12 mouse cellular contexts compared by ENCODE assay signal in the genomic region with DNA sequence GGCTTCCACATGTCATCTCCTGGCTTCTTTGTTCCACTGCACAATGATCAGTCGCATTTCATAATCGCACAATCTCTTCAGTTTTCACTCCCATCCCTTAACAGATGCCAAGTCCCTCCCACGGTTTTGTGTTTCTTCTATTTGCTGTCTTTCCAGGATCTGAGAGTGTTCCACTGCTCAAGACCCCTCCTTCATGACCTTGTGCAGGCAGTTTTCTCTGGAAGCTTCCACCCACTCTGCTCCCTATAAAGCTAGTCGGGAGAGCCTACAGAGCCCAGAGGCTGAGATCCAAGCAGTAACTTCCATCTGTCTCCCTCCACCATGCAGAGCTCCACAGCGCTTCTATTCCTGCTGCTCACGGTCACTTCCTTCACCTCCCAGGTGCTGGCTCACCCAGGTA. TPM values are rescaled to one million over a fixed set of nuclear protein-coding genes. Genes with fewer than 3 reads are reported as not detected.
DNase-seq lines count a peak whose midpoint lies in the region; ATAC-seq lines count a peak whose summit lies in the region.
"Had no signal": no experiment of that assay in that cellular context is flagged by ENCODE, and none has a peak within 500 bp of the region (broad histone marks: within the 10 kb centered on the region; RNA-seq: fewer than 3 reads in every experiment).

A gene (plus strand): TSS at position 178 of the 400 bp plus-strand sequence.

- DNase-seq in layer of hippocampus, postnatal 36 days: peak; percentile 8 to 18
- DNase-seq in layer of hippocampus, adult 9-10 months (ENCODE audit: low spot score): no peak
- DNase-seq in frontal cortex, postnatal 36 days (ENCODE audit: low spot score in 2 of 2): peak; percentile 15 to 49
- DNase-seq in gastrocnemius, postnatal 25 days: peak; percentile 36
- DNase-seq in right cerebral cortex, postnatal 14 days: peak; percentile 6
- DNase-seq in liver, embryonic 11.5 days (ENCODE audit: low spot score): no peak
- DNase-seq: kidney, postnatal 14 days had no signal

- H3K4me3 ChIP-seq in liver, embryonic 11.5 days (ENCODE audit: low read depth, low read length): no peak within 1 kb of the TSS
- H3K4me3 ChIP-seq: erythroblast, embryonic 14.5 days; hindbrain, embryonic 10.5 days; midbrain, embryonic 15.5 days; neural tube, embryonic 15.5 days had no signal

- ATAC-seq in megakaryocyte progenitor cell, adult 5-6 weeks (replicated peaks; ENCODE audit: poor library complexity): no peak
- no peak for ATAC-seq in liver, embryonic 11.5 days (replicated peaks; ENCODE audit: low FRiP score)
- ATAC-seq: midbrain, embryonic 15.5 days had no signal

- no peaks in the 10 kb centered on the region for H3K9me3 ChIP-seq in liver, embryonic 11.5 days (ENCODE audit: control insufficient read depth, low read length)
- H3K9me3 ChIP-seq: hindbrain, embryonic 10.5 days; midbrain, embryonic 15.5 days; neural tube, embryonic 15.5 days had no signal

- no peaks in the 10 kb centered on the region for H3K4me1 ChIP-seq in liver, embryonic 11.5 days (replicated peaks; ENCODE audit: control insufficient read depth, insufficient read depth, low read length)
- H3K4me1 ChIP-seq: hindbrain, embryonic 10.5 days; midbrain, embryonic 15.5 days; neural tube, embryonic 15.5 days had no signal

- H3K27ac ChIP-seq in liver, embryonic 11.5 days (ENCODE audit: low read depth, low read length): no peak within 1 kb of the TSS
- H3K27ac ChIP-seq: hindbrain, embryonic 10.5 days; midbrain, embryonic 15.5 days; neural tube, embryonic 15.5 days had no signal

- H3K36me3 ChIP-seq in liver, embryonic 11.5 days (ENCODE audit: control insufficient read depth, insufficient read depth, low read length): no peaks in the 10 kb centered on the region
- H3K36me3 ChIP-seq: hindbrain, embryonic 10.5 days; midbrain, embryonic 15.5 days; neural tube, embryonic 15.5 days had no signal

- no peaks in the 10 kb centered on the region for H3K27me3 ChIP-seq in liver, embryonic 11.5 days (replicated peaks; ENCODE audit: control insufficient read depth, insufficient read depth, low read length)
- H3K27me3 ChIP-seq: midbrain, embryonic 15.5 days; neural tube, embryonic 15.5 days had no signal

- WGBS in liver, embryonic 11.5 days: 74% methylated on average over 6 of the region's 6 CpGs

- H3K4me2 ChIP-seq in liver, embryonic 11.5 days: no peak within 1 kb of the TSS
- H3K4me2 ChIP-seq: midbrain, embryonic 15.5 days; neural tube, embryonic 15.5 days had no signal

- H3K9ac ChIP-seq in liver, embryonic 11.5 days (ENCODE audit: low read depth, low read length): no peak within 1 kb of the TSS
- H3K9ac ChIP-seq: midbrain, embryonic 15.5 days; neural tube, embryonic 15.5 days had no signal

RNA-seq across cellular contexts. Expression of the gene that starts here (rescaled TPM):
- total RNA-seq in layer of hippocampus, postnatal 36 days (2021): not detected
- 10 to 100 TPM; 12.2 to 14.3 TPM for total RNA-seq in gastrocnemius, postnatal 25 days (2021)
- not detected in 2 replicates for total RNA-seq in megakaryocyte progenitor cell, adult 5-6 weeks (2015)
- not detected in 2 replicates for total RNA-seq in megakaryocyte progenitor cell, adult 5-6 weeks (2017)
- polyA plus RNA-seq in liver, embryonic 11.5 days (2014; fragmentation: Nextera tagmentation; extraction: Ambion mirVana): not detected in 2 replicates
- polyA plus RNA-seq: erythroblast, embryonic 14.5 days; hindbrain, embryonic 10.5 days; midbrain, embryonic 15.5 days had no signal

Comparison
In these comparisons a context has a peak if more than half of its experiments do, and no peak if none do; other contexts are left out.
1. RNA of the gene that starts here (total RNA-seq): 12.2 to 14.3 TPM in gastrocnemius, postnatal 25 days; not detected in layer of hippocampus, postnatal 36 days and not detected in megakaryocyte progenitor cell, adult 5-6 weeks; every median in the first group is over 10 times any median in the second.
2. Peak in DNase-seq in layer of hippocampus, postnatal 36 days; RNA of the gene not detected or under 1 TPM.
3. DNase-seq: peak in frontal cortex, postnatal 36 days (2 of 2), gastrocnemius, postnatal 25 days (single experiment) and right cerebral cortex, postnatal 14 days (single experiment); none in layer of hippocampus, adult 9-10 months (single experiment) and liver, embryonic 11.5 days (single experiment).